In genomic region chr6:113418441-113419198, GRCm38 (mm10) we compare ENCODE assay signal across 8 mouse cellular contexts. TPM values are rescaled to one million over a fixed set of nuclear protein-coding genes. Genes with fewer than 3 reads are reported as not detected.
DNase-seq lines count a peak whose midpoint lies in the region; ATAC-seq lines count a peak whose summit lies in the region.

No protein-coding gene starts in this region.

- no peak overlapping the region for H3K27ac ChIP-seq in forebrain, embryonic 14.5 days (ENCODE audit: low read depth, low read length)
- H3K27ac ChIP-seq in limb, embryonic 13.5 days: peak overlapping the region; percentile 69; the same call in 1 of the 2 replicates
- H3K27ac ChIP-seq in neural tube, embryonic 13.5 days (replicated peaks): peak overlapping the region; percentile 64

- H3K9me3 ChIP-seq in forebrain, embryonic 14.5 days (replicated peaks; ENCODE audit: control insufficient read depth, low read length): no peaks in the 10 kb centered on the region
- H3K9me3 ChIP-seq in limb, embryonic 13.5 days: no peaks in the 10 kb centered on the region
- no peaks in the 10 kb centered on the region for H3K9me3 ChIP-seq in neural tube, embryonic 13.5 days

- peak overlapping the region; percentile 47 for H3K4me3 ChIP-seq in forebrain, embryonic 14.5 days (ENCODE audit: low read depth, low read length)
- H3K4me3 ChIP-seq in limb, embryonic 13.5 days: peak overlapping the region; percentile 68
- peak overlapping the region; percentile 66 for H3K4me3 ChIP-seq in neural tube, embryonic 13.5 days

- peak; percentile 58 for ATAC-seq in forebrain, embryonic 14.5 days
- ATAC-seq in limb, embryonic 13.5 days (ENCODE audit: low FRiP score, low read depth): peak; percentile 62
- ATAC-seq in neural tube, embryonic 13.5 days (ENCODE audit: low read depth): peak; percentile 70

- H3K9ac ChIP-seq in forebrain, embryonic 14.5 days (ENCODE audit: low read length): peak overlapping the region; percentile 69
- peak overlapping the region; percentile 81 for H3K9ac ChIP-seq in limb, embryonic 13.5 days
- peak overlapping the region; percentile 82 for H3K9ac ChIP-seq in neural tube, embryonic 13.5 days

- H3K27me3 ChIP-seq in forebrain, embryonic 14.5 days (replicated peaks; ENCODE audit: control insufficient read depth, insufficient read depth, low read length): no peaks in the 10 kb centered on the region
- no peaks in the 10 kb centered on the region for H3K27me3 ChIP-seq in limb, embryonic 13.5 days
- no peaks in the 10 kb centered on the region for H3K27me3 ChIP-seq in neural tube, embryonic 13.5 days

- peaks cover 21% of the 10 kb centered on the region for H3K36me3 ChIP-seq in forebrain, embryonic 14.5 days (ENCODE audit: control insufficient read depth, insufficient read depth, low read length)
- peaks cover 34% of the 10 kb centered on the region for H3K36me3 ChIP-seq in limb, embryonic 13.5 days
- H3K36me3 ChIP-seq in neural tube, embryonic 13.5 days: peaks cover 25% of the 10 kb centered on the region

- peaks cover 11% of the 10 kb centered on the region; the same call in 1 of the 2 replicates for H3K4me1 ChIP-seq in forebrain, embryonic 14.5 days (ENCODE audit: control insufficient read depth, insufficient read depth, low read length)
- peaks cover 20% of the 10 kb centered on the region for H3K4me1 ChIP-seq in limb, embryonic 13.5 days
- peaks cover 28% of the 10 kb centered on the region for H3K4me1 ChIP-seq in neural tube, embryonic 13.5 days (replicated peaks)

- WGBS in forebrain, embryonic 14.5 days: 13% methylated on average over 16 of the region's 16 CpGs
- 11% methylated on average over 16 of the region's 16 CpGs for WGBS in limb, embryonic 13.5 days
- 16% methylated on average over 16 of the region's 16 CpGs for WGBS in neural tube, embryonic 13.5 days

- peak; percentile 30 for DNase-seq in embryo, embryonic 10 days (ENCODE audit: low spot score)
- no peak for DNase-seq in embryo, embryonic 10.5 days (ENCODE audit: low spot score)
- peak; percentile 26 for DNase-seq in right cerebral cortex, postnatal 4 days
- DNase-seq in right cerebral cortex, postnatal 25 days: no peak
- DNase-seq in forebrain, embryonic 14.5 days (ENCODE audit: low spot score): peak; percentile 24
- no peak for DNase-seq in urinary bladder, postnatal 10 days (ENCODE audit: low spot score)

- H3K4me2 ChIP-seq in forebrain, embryonic 14.5 days (ENCODE audit: low read length): peak overlapping the region; percentile 75
- H3K4me2 ChIP-seq in limb, embryonic 13.5 days (replicated peaks): peak overlapping the region; percentile 94
- H3K4me2 ChIP-seq in neural tube, embryonic 13.5 days: peak overlapping the region; percentile 97

RNA-seq across cellular contexts. Expression of gene Rpusd3, which starts 0.5 kb away (rescaled TPM):
- polyA plus RNA-seq in forebrain, embryonic 14.5 days (2014; fragmentation: Nextera tagmentation; extraction: Ambion mirVana): 15.8 and 19.8 TPM in 2 replicates
- polyA plus RNA-seq in limb, embryonic 13.5 days (2015; fragmentation: Nextera tagmentation; extraction: Ambion mirVana): 27.1 and 27.3 TPM in 2 replicates
- 19.2 and 19.7 TPM in 2 replicates for polyA plus RNA-seq in neural tube, embryonic 13.5 days (2015; fragmentation: Nextera tagmentation; extraction: Ambion mirVana)

RNA-seq across cellular contexts. Expression of gene Cidec, which starts 16.9 kb away (rescaled TPM):
- not detected in 2 replicates for polyA plus RNA-seq in forebrain, embryonic 14.5 days (2014; fragmentation: Nextera tagmentation; extraction: Ambion mirVana)
- not detected in 2 replicates for polyA plus RNA-seq in limb, embryonic 13.5 days (2015; fragmentation: Nextera tagmentation; extraction: Ambion mirVana)
- polyA plus RNA-seq in neural tube, embryonic 13.5 days (2015; fragmentation: Nextera tagmentation; extraction: Ambion mirVana): not detected in 2 replicates

RNA-seq across cellular contexts. Expression of gene Jagn1, which starts 23.7 kb away (rescaled TPM):
- 88.0 and 94.4 TPM in 2 replicates for polyA plus RNA-seq in forebrain, embryonic 14.5 days (2014; fragmentation: Nextera tagmentation; extraction: Ambion mirVana)
- 88.2 and 89.7 TPM in 2 replicates for polyA plus RNA-seq in limb, embryonic 13.5 days (2015; fragmentation: Nextera tagmentation; extraction: Ambion mirVana)
- polyA plus RNA-seq in neural tube, embryonic 13.5 days (2015; fragmentation: Nextera tagmentation; extraction: Ambion mirVana): 91.8 and 95.8 TPM in 2 replicates

RNA-seq across cellular contexts. Expression of gene Ttll3, which starts 29.6 kb away (rescaled TPM):
- 2.5 and 5.0 TPM in 2 replicates for polyA plus RNA-seq in forebrain, embryonic 14.5 days (2014; fragmentation: Nextera tagmentation; extraction: Ambion mirVana)
- polyA plus RNA-seq in limb, embryonic 13.5 days (2015; fragmentation: Nextera tagmentation; extraction: Ambion mirVana): 5.1 and 7.3 TPM in 2 replicates
- polyA plus RNA-seq in neural tube, embryonic 13.5 days (2015; fragmentation: Nextera tagmentation; extraction: Ambion mirVana): 9.9 and 11.3 TPM in 2 replicates

RNA-seq across cellular contexts. Expression of gene Il17re, which starts 39.7 kb away (rescaled TPM):
- polyA plus RNA-seq in forebrain, embryonic 14.5 days (2014; fragmentation: Nextera tagmentation; extraction: Ambion mirVana): not detected in 2 replicates
- polyA plus RNA-seq in limb, embryonic 13.5 days (2015; fragmentation: Nextera tagmentation; extraction: Ambion mirVana): 6.5 and 6.6 TPM in 2 replicates
- polyA plus RNA-seq in neural tube, embryonic 13.5 days (2015; fragmentation: Nextera tagmentation; extraction: Ambion mirVana): 0.37 and 0.38 TPM in 2 replicates

Comparison
In these comparisons a context has a peak if more than half of its experiments do, and no peak if none do; other contexts are left out.
1. DNase-seq: peak in embryo, embryonic 10 days (single experiment), right cerebral cortex, postnatal 4 days (single experiment) and forebrain, embryonic 14.5 days (single experiment); none in embryo, embryonic 10.5 days (single experiment), right cerebral cortex, postnatal 25 days (single experiment) and urinary bladder, postnatal 10 days (single experiment).
2. Peak in every context shown above with its lines, with median percentiles within 50 percentile points of each other: ATAC-seq, H3K4me2 ChIP-seq, H3K4me3 ChIP-seq and H3K9ac ChIP-seq.